Mouse (Mus musculus): ENCODE measurements at regions not wholly inside any gene's neighbourhood (a gene's known extent, or its start where the extent isn't known, plus 50 kb on each side); places are given as distances from the start of the nearest gene placed in this dataset.

GRCm38 (mm10) chr15:67823226-67823625 is 1322.5 kb upstream of the Lrrc6 start:
- TF ChIP-seq CTCF (conservative IDR thresholded peaks at IDR 0.05; ENCODE audit: insufficient read depth, insufficient read length, low read depth, low read length) = no peak
- no peak for TF ChIP-seq POLR2A (IDR thresholded peaks at IDR 0.05; ENCODE audit: low read depth, low read length)
